Mouse (Mus musculus): ENCODE results near the gene Plekhh1.

The Plekhh1 gene

DNA sequence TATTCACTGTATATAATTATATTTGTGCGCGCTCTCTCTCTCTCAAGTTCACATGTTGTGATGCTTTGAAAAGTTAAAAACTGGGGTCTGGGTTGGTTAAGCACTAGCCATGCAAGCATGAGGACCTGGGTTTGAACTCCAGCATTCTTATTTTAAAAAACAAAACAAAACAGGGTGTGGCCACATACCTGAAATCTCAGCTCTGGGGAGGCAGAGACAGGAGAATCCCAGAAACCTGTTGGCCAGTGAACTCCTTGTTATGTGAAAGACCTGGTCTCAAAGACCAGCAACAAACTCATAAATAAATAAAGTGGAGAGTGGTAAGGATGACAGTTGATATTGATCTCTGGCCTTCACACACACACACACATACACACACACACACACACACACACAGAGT lies 5.4 kb downstream of the Plekhh1 start:
- no peak for DNase-seq (ENCODE audit: low spot score)

DNA sequence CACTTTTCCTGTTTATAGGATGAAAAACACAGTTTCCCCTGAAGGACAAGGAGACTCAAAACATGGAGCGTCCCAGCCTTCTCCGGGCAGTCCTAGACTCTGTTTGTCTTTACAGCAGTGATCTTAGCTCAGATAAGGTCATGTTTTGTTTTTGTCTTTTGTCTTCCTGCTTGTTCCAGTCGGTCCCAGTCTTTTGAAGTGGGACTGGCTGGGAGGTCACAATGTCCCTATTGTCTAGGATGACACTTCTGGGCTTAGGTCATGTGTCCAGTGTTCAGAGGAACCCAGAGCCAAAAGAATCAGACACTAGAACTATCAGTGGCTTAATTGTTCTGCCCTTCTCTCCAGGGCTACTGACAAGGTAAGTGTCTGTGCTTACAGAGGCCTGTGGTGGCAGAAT lies 6.4 kb downstream of the Plekhh1 start:
- no peak for DNase-seq (ENCODE audit: low spot score)

DNA sequence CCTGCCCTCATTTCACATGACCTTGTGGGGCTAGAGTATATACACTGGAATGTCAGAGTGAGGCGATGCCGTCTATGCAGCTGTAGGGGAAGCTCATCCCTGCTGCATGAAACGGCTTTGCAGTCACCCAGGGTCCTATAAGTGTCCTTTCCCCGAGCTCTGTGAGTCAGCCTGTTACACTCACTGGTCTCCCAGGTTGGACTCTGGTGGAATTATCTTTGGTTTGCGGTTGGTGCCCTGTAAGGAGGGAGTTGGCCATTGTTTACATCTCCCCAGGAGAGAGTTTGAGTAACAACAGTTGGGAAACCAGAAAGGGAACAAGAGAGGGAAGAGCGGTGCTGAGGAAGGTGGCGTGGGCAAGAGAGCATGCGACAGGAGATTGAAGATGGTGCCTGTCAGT lies 10.7 kb downstream of the Plekhh1 start:
- no peak for DNase-seq (ENCODE audit: low spot score)

DNA sequence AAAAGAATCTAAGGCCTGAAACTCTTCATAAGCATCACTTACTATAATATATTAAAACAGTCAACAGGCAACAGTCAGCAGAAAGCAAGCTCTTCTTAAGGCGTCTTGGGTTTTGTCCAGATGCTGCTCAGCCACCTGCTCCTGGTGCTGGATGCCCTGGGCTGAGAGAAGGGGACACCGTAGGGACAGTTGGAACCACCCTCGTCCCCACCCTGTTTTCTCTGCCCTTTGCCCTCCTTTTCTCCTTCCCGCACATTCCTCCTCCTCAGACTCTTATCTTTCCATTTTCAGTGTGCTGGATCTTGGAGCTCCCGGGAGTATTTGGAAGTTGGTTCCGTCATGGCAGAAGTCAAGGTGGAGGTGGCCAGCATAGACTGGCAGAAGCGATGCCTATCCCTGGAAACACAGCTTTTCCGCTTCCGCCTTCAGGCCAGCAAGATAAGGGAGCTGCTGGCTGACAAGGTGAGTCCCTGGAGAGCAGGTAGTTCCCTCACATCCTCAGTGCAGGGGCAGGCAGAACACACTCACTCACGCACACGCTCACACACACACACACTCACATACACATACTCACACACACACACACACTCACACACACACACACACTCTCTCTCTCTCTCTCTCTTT lies 11.4 kb downstream of the Plekhh1 start:
- DNase-seq (ENCODE audit: low spot score), result no peak

DNA sequence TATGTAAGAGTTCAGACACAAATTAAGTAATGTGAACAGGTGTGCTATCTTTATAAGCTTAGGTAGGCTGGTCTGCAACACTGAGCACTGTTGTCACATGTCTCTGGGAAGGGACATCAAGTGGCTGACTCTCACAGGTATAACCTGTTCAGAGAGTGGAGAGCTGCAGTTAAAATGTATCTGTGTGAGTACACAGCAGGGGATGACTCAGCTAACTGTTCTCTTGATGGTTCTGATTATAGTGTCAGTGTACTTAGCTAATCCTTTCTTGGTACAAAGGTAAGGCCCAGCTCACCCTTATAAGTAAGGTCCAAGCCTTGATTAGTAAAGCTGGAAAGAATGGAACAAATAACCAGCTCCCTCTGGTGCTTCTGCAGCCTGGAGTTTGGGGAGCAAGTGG lies 12.5 kb downstream of the Plekhh1 start:
- no peak for DNase-seq (ENCODE audit: low spot score)

DNA sequence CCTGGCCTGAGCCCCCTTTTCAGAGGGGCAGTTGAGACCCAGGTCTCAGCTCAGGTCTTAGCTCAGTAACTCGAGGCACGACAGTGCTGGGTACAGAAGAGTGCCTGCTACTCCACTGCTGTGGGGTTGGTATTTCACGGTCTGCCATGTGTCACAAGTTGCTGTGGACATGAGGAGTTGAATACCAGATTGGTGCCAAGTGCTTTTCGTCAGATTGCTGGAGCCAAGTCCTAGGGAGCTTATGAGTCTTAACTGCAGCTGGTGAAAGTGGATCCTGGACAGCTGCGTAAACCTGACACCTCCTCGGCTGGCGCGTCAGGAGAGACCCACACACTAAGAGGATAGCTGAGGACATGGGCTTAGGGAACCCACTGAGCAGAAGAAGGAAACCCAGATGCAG lies 15.7 kb downstream of the Plekhh1 start:
- peak; percentile 18 for DNase-seq (ENCODE audit: low spot score)

DNA sequence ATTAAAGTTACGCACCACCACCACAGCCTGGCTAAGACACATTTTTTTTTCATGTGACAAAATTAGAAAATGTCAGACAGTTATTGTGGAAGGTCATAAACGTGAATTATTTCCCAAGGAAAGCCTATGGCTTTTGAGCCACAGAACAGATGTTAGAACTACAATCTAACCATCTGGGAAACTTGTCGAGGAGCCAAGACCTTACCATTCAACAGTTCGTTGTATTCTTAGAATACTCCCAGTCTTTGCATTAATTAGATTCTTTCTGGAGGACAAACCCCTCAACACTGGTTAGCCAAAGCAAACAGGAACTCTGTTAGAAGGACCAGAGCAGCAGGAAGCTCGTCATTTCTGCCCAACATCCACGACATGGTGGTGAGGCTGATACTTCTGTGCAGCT lies 17.2 kb downstream of the Plekhh1 start:
- no peak for DNase-seq (ENCODE audit: low spot score)

DNA sequence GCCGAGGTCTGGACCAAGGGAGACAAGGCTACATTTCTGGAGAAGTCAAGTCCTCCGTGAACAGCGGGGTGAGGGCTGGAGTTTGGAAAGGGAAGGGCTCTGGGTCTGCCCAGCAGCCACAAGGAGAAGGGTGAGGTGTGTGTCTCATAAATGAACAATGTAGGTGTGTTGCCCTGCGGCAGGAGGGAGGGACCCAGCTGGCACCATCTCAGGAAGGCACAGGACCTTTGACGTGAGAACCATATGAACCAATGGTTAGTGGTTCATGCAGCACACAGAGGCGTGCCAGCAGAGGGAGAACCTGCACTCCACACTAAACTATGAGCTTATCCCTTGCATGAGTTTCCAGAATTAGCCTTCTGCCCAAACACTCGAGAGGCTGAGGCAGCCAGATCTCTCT lies 18.2 kb downstream of the Plekhh1 start:
- DNase-seq (ENCODE audit: low spot score), result no peak

DNA sequence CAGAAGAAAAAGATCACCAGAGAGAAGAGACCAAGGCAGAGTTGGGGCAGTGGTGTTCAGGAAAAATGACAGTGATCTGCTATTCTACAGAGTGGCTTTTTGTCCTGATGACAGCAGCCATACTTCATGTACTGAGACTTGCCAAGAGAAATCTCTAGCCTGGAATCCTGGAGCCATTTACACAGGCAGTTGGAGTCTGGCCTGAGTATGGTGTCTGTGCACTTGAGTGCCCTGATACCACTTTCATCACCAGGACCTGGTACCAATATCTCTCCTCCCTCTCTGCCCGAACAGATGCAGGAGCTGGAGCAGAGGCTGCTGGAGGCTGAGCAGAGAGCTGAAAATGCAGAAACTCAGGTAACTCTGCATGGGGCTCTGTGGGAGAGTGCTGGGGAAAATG lies 19.9 kb downstream of the Plekhh1 start:
- no peak for DNase-seq (ENCODE audit: low spot score)

DNA sequence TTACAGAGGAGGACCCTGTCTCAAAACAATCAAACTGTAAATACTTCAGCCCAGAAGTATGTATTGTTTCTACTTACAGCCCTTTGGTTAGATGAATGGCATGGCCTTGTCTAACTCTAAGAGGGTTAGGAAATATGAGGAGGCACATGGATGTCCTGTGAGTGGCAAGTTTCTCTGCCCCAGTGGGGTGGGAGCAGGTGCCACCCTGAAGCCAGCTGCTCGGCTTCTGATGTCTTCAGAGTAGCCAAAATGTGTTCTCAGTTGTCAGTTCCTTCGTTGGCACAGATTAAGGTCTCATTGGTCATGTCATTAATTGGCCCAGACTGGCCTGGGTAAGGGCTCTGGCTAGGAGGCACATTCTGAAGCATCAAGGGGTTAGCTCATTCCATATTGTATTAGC lies 20.8 kb downstream of the Plekhh1 start:
- DNase-seq (ENCODE audit: low spot score), result no peak

DNA sequence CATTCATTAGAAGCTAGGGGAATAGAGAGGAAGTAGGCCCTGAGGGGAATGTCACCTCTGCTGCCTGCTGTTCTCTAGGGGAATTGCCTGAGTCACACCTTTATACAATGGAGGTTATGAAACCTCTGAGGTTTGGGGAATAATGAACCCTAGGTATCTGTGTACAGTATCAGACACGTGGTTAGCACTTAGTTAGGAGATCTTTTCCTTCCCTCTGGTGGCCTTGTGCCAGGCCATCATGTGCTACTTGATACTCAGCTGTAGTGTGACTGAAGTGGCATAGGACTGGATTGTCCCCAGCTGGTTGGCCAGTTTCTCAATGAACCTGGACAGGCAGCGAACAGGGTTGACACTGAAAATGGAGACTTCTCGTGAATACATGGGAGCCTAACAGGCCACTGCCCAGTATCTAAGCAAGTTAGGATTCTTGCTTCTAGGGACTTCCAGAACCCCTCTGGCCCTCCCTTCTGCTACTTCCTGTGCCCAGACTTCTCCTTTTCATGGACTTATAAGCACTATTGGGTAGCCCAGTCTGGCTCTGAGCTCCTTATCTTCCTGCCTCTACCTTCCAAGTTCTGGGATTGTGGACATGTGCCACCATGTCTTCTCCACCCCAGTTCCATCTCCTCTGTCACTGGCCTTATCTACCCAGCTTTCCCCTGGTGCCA lies 21.7 kb downstream of the Plekhh1 start:
- DNase-seq (ENCODE audit: low spot score), result no peak

DNA sequence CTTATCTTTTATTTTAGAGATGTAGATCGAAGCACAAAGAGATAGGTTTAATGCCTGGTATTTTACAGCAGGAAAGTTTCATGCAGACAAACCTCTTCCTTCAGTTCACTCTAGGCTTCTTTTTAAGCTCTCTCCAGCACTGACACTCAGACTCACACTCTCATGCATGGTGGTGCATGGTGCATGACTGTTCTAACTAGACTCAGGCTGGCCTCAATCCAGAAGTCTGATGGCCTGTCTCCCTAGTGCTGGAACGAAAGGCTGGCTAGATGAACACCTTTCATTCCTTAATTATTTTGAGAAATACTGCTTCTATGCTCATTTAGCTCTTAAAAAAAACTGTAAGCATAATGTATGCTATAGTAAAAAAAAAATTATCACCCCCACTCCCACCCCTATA lies 23.1 kb downstream of the Plekhh1 start:
- DNase-seq (ENCODE audit: low spot score), result no peak

DNA sequence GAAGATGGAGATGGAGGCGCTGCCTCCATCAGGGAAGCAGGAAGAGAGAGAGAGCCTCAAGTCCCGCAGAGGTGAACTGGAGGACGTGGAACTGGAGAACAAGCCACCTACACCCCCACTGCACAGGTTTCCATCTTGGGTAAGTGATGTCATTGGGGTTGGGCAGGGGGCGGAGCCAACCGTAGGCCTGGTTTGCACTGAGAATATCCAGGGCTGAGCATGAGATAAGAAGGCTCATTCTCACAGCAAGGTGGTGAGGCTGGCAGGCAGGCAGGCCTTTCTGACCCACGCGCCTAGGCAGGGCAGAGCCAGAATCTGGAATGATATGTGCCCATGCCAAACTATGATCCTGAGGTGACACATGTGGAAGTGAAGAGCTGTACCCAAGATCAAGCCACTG lies 26.3 kb downstream of the Plekhh1 start:
- DNase-seq (ENCODE audit: low spot score), result no peak

DNA sequence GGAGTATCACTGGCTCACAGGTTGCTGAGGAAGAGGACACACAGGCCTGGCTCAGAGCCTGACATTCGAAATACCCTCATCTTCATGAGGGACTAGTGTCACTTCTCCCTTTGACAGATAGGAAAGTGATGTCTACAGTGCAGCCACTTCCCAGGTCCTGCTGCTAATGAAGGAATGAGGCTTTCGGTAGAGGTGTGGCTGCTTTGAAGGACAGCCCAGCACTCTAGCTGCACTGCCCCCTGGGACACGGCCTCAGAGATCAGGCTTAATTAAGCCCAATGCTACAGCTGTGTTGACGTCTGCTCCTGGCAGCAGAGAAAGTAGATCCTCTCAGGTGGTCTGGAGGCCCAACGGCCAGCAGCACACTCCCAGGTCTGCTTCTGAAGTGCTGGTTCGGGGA lies 30.6 kb downstream of the Plekhh1 start:
- no peak for DNase-seq (ENCODE audit: low spot score)

DNA sequence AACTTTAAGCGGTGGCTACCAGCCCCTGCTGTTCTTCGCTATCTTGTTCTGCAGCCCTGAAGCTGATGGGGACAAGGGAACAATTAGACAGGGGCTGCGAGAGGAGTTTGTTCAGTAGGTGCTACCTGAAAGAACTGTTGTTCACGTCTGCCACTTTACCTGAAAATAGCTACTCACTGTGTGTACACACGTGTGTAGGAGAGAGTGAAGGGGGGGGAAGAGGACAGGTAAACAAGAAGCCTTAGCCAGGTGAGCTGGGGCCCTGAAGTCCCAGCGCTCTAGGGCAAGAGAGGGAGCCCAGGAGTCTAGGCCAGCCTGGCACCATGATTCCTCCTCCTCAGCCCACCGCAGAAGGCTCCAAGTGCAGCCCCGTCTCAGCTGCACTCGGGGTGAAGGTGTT lies 31.2 kb downstream of the Plekhh1 start:
- DNase-seq (ENCODE audit: low spot score), result no peak

DNA sequence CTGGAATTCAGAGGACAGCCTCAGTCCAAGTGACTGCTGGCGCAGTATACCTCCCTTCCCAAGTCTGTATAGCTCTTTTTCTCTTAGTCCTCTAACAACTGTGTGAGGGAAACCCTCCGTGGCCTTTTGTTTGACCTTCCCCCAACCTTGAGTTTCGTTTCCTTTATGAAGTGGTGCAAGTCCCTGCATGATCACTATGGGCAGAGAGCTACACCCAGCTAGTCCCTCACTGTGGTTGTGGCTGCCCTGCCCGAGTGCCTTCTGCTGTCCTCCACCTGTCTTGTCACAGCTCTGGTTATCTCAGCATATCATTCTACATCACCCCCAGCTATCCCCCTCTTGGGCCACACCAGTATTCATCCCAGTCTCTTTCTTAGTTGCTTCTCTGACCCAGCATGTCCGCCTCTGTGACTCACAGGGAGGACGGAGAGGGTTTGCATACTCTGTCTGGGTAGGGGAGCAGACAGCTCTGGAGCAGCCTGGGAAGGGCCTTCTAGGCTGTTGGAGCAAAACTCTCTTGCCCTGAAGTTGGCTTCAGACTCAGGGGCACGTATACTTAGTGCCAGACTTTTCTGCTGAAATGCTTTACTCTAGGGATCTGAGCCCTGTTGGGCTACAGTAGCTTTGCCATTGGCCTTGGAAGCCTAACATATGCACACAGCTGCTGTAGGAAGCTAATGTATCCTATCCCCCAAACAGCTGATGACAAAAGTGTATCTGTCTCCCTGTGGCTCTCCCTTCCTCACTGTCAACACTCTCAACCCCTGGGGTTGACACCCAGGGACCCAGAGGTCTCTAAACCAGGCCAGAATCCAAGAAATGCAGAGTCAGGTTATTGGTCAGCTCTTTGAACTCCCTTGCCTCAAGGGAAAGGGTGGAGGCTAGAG lies 32.0 kb downstream of the Plekhh1 start:
- no peak for DNase-seq (ENCODE audit: low spot score)

DNA sequence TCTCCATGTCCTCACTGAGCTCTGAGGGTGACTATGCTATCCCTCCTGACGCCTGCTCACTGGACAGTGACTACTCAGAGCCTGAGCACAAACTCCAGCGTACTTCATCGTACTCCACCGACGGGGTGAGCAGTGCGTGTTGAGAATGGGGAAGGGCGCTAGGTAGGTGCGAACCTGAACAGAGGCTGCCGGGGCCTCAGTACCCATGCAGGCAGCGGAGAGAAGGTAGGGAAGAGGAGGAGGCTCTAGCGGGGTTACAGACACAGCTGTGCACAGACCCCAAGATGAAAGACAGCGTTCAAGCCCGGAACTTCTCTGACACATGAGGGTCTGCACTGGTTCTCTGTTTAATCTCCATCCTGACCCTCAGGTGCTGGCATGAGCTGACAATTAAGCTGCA lies 35.5 kb downstream of the Plekhh1 start:
- no peak for DNase-seq (ENCODE audit: low spot score)

DNA sequence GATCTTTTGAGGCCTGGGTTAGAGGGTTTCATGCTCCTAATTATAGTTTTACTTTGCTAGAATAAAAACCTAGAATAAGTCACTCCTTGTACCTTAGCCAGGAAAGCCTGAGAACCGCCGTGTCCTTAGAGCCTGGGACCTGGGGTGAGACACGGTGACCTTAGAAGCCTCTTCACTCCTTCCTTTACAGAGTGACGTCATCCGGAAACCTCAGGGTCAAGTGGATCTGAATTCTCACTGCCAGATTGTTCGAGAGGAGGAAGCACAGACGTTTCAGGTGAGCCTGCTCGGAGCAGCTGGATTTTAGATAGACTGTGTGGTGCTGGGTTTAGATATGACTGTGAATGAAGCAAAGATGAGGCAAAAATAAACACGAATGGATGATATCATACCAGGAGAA lies 37.5 kb downstream of the Plekhh1 start:
- no peak for DNase-seq (ENCODE audit: low spot score)

DNA sequence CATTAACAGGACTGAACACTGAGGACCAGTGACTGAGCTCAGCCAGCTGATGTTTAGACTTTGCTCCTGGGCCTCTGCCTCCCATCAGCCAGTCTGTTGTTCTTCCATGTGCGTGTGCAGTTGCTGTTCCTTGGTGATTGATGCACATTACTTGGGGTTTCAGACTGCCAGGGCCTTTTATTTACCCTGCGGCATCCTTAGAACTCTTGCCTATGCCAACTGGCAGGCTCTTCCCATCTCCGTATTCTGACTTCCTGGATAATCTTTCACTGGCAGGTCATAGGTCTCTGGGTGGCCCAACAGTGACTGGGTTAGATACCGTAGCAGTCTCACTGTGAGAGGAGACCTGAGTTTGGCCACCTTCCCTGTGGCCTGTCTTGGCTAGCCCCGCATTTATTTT lies 38.6 kb downstream of the Plekhh1 start:
- no peak for DNase-seq (ENCODE audit: low spot score)

DNA sequence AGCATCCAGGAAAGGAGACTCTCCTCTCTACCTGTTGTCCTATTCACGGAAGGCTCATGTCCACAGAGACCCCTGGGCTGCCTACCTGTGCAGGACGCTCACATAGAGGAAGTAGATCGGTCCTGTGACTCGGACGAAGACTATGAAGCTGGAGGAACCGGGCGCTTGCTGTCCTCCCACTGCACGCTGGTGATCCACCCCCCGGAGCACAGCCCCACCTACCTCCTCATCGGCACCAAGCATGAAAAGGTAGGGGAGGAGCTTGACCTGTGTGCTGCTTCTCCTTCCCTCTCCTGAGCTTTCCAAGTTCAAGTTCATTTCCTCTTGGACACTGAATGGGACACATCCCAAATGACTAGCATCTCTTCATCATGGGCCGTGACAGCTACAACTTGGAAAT lies 39.3 kb downstream of the Plekhh1 start:
- no peak for DNase-seq (ENCODE audit: low spot score)

DNA sequence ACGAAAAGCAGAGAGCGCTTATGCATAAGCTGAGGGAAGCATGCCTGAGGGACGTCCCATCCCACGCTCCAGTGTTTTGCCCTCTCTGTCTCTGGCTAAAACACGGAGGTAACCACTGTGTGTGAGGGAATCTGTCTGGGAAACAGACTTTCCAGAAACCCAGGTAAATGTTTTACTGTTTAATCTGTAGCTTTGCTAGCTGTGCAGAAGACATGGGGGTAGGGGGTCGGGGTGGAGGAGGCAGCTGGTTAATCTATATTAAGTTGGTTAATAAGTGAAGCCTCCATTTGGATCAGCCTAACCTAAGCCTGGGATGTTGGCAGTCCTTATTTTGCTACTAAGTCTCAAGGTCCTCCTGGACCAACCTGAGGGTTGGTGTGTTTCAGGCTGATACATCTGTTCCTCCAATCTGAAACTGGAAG lies 40.2 kb downstream of the Plekhh1 start:
- DNase-seq (ENCODE audit: low spot score), result no peak

DNA sequence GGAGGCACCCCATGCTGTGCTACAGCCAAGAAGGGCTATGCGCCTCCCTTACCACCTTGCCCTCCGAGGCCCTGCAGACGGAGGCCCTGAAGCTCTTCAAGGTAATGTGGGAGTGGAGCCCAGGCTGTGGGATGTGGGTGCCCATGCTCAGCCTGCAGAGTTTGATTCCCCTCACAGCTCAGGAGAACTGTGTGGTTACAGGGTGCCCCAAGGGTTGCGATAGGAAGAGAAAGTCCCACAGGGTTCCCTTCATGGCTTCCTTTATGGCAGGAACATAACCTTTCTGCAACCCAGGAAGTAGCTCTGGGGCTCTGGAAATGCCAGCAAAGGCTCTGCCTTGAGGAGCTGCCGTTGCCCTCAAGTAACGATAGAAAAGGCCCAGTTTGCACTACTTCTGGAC lies 41.0 kb downstream of the Plekhh1 start:
- DNase-seq (ENCODE audit: low spot score), result no peak

DNA sequence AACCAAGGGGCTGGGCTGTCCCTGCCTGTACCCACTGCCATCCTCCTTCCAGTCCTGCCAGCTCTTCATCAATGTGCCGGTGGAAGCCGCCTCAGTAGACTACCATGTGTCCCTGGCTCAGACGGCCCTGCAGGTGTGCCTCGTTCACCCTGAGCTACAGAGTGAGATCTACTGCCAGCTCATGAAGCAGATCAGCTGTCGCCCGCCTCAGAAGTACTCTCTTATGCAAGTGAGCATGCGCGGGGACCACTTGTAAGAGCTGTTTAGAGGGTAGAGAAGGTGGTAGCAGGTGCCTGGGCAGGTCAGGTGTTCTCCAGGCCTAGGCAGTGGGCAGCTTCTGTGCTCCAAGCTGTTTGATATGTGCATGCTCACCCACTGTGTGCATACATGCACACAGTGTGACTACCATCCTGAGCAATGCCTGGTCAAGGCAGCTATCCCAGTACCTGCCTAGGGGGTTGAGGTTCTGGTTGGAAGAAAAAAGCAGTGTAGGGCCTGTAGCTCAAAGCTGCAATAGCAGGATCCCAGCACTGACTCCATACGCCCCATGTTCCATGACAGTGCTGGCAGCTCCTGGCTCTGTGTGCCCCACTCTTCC lies 41.9 kb downstream of the Plekhh1 start:
- DNase-seq (ENCODE audit: low spot score), result no peak
